Mouse (Mus musculus) limb, embryonic 14.5 days (tissue): ENCODE measurements around the gene Ranbp1. TPM values are rescaled to one million over a fixed set of nuclear protein-coding genes. Genes with fewer than 3 reads are reported as not detected.

Source experiments
- ATAC-seq: fragments of 200-750 bp; cut with Nextera tagmentation; 2 replicates; pipeline ENCODE4 v1.8.0; 2017; ENCODE audit warnings: low read depth, moderate number of reproducible peaks, moderate TSS enrichment; ENCODE audit not compliant: low FRiP score
- DNase-seq: peaks from one replicate; pipeline ENCODE4 v3.0.0-alpha.2; 2015; ENCODE audit warnings: low spot score
- H3K27ac ChIP-seq: fragments of 300-500 bp; sonication (generic); replicated peaks from 2 replicates; pipeline ENCODE4 v1.5.1; 2014; ENCODE audit warnings: low read depth, mild to moderate bottlenecking, low read length, moderate library complexity, mixed read lengths
- H3K27me3 ChIP-seq: fragments of 300-500 bp; sonication (generic); 2 replicates; pipeline ENCODE4 v1.6.1; 2014; ENCODE audit warnings: low read length, mixed read lengths; ENCODE audit not compliant: control insufficient read depth, insufficient read depth
- H3K36me3 ChIP-seq: fragments of 300-500 bp; sonication (generic); 2 replicates; pipeline ENCODE4 v1.6.1; 2014; ENCODE audit warnings: mild to moderate bottlenecking, low read length, moderate library complexity, mixed read lengths; ENCODE audit not compliant: control insufficient read depth, insufficient read depth
- H3K4me1 ChIP-seq: fragments of 300-500 bp; sonication (generic); 2 replicates; pipeline ENCODE4 v1.6.1; 2014; ENCODE audit warnings: antibody characterized with exemption, low read length, mixed read lengths; ENCODE audit not compliant: control insufficient read depth, insufficient read depth
- H3K4me2 ChIP-seq: fragments of 300-500 bp; sonication (generic); replicated peaks from 2 replicates; pipeline ENCODE4 v1.6.1; 2014; ENCODE audit warnings: low read depth, mild to moderate bottlenecking, low read length, moderate library complexity; ENCODE audit not compliant: severe bottlenecking
- H3K4me3 ChIP-seq: fragments of 300-500 bp; sonication (generic); replicated peaks from 2 replicates; pipeline ENCODE4 v1.5.1; 2014; ENCODE audit warnings: low read length
- H3K9ac ChIP-seq: fragments of 300-500 bp; sonication (generic); 2 replicates; pipeline ENCODE4 v1.6.1; 2014; ENCODE audit warnings: mild to moderate bottlenecking, low read depth, low read length, moderate library complexity; ENCODE audit not compliant: severe bottlenecking
- H3K9me3 ChIP-seq: fragments of 300-500 bp; sonication (generic); 2 replicates; pipeline ENCODE4 v1.6.1; 2016; ENCODE audit warnings: low read length; ENCODE audit not compliant: control insufficient read depth
- POLR2A ChIP-seq: fragments of 200-500 bp; IDR thresholded peaks from 2 replicates; pipeline ENCODE4 v1.8.0; 2012; ENCODE audit warnings: inconsistent platforms, mild to moderate bottlenecking, moderate library complexity, borderline replicate concordance; ENCODE audit not compliant: insufficient read depth, insufficient read length; ENCODE audit errors: extremely low read depth
- WGBS: fragments of 180-500 bp; shearing (Covaris S2); extraction: QIAGEN DNeasy Blood & Tissue Kit; methylation state at CpG from one replicate; pipeline ENCODE4 v1.1.7; 2014; 5-methylcytosine and 5-hydroxymethylcytosine counted together
- polyA plus RNA-seq, 2 experiments: library from polyadenylated mRNA; depleted of rRNA in 1 of 2; stranded (reverse) in 1 of 2; unstranded in 1 of 2; fragments of >200 nt; fragmentation: Nextera tagmentation in 1 of 2; extraction: Ambion mirVana in 1 of 2; gene quantifications; 2 replicates each; pipeline versions ENCODE4 v1.2.1 to v1.2.3; 2012 to 2014

The Ranbp1 gene
- polyA plus RNA-seq, 2 experiments = 276 to 542 TPM

GRCm38 (mm10) chr16:18220856-18221542 is 27.5 kb downstream of the Ranbp1 start:
- no peak overlapping the region for H3K4me2 ChIP-seq
- DNase-seq (no peak), ATAC-seq (no peak)
- no peak overlapping the region for H3K27ac ChIP-seq
- TF ChIP-seq POLR2A = no peak
- peaks cover 49% of the 10 kb centered on the region for H3K36me3 ChIP-seq
- H3K9me3 ChIP-seq = no peaks in the 10 kb centered on the region
- peaks cover 11% of the 10 kb centered on the region for H3K4me1 ChIP-seq
- WGBS = 85% methylated on average over 6 of the region's 6 CpGs
- no peak overlapping the region for H3K4me3 ChIP-seq
- no peaks in the 10 kb centered on the region for H3K27me3 ChIP-seq
- H3K9ac ChIP-seq = no peak overlapping the region

- Histone ChIP-seq H3K4me2 (no peak overlapping the region), H3K9ac (peak overlapping the region; percentile 28; the same call in 1 of the 2 replicates), H3K9me3 (no peaks in the 10 kb centered on the region), H3K27ac (peak overlapping the region; percentile 63), H3K27me3 (no peaks in the 10 kb centered on the region), H3K36me3 (peaks cover 39% of the 10 kb centered on the region), H3K4me3 (no peak overlapping the region), H3K4me1 (peaks cover 11% of the 10 kb centered on the region)
- no peak for TF ChIP-seq POLR2A
- ATAC-seq (peak; percentile 70), DNase-seq (peak; percentile 63)
- 30% methylated on average over 8 of the region's 8 CpGs for WGBS
Measured at GRCm38 (mm10) chr16:18220001-18220400, 28.5 kb downstream of the Ranbp1 start.

- peaks cover 25% of the 10 kb centered on the region for H3K36me3 ChIP-seq
- no peak overlapping the region for H3K4me2 ChIP-seq
- WGBS = 64% methylated on average over 9 of the region's 9 CpGs
- H3K4me3 ChIP-seq = no peak overlapping the region
- H3K27ac ChIP-seq = no peak overlapping the region
- peaks cover 11% of the 10 kb centered on the region for H3K4me1 ChIP-seq
- ATAC-seq (no peak), DNase-seq (no peak)
- H3K9ac ChIP-seq = no peak overlapping the region
- no peaks in the 10 kb centered on the region for H3K27me3 ChIP-seq
- no peaks in the 10 kb centered on the region for H3K9me3 ChIP-seq
- TF ChIP-seq POLR2A = no peak
Measured at GRCm38 (mm10) chr16:18218580-18218996, 29.9 kb downstream of the Ranbp1 start.

GRCm38 (mm10) chr16:18217579-18217978 is 31.0 kb downstream of the Ranbp1 start, which contains the start of gene Ccdc188:
TSS of gene Ccdc188 (plus strand) at chr16:18217879.
- ATAC-seq = no peak
- no peak for TF ChIP-seq POLR2A
- H3K4me2 ChIP-seq = no peak within 1 kb of the TSS
- no peak within 1 kb of the TSS for H3K9ac ChIP-seq
- no peaks in the 10 kb centered on the region for H3K9me3 ChIP-seq
- peaks cover 11% of the 10 kb centered on the region for H3K4me1 ChIP-seq
- H3K27me3 ChIP-seq = no peaks in the 10 kb centered on the region
- DNase-seq = no peak
- peaks cover 14% of the 10 kb centered on the region for H3K36me3 ChIP-seq
- no peak within 1 kb of the TSS for H3K27ac ChIP-seq
- H3K4me3 ChIP-seq = no peak within 1 kb of the TSS
- 87% methylated on average over 4 of the region's 4 CpGs for WGBS

- Histone ChIP-seq H3K27ac (no peak overlapping the region), H3K4me3 (no peak overlapping the region), H3K27me3 (no peaks in the 10 kb centered on the region), H3K4me1 (peaks cover 5% of the 10 kb centered on the region), H3K9me3 (no peaks in the 10 kb centered on the region), H3K36me3 (no peaks in the 10 kb centered on the region), H3K4me2 (no peak overlapping the region), H3K9ac (no peak overlapping the region)
- TF ChIP-seq POLR2A = no peak
- no peak for ATAC-seq
- 82% methylated on average over 7 of the region's 7 CpGs for WGBS
- DNase-seq = no peak
Measured at GRCm38 (mm10) chr16:18214858-18215257, 33.7 kb downstream of the Ranbp1 start.
